Mouse (Mus musculus) embryo, embryonic 10.5 days (tissue): ENCODE measurements at regions not wholly inside any gene's neighbourhood (a gene's known extent, or its start where the extent isn't known, plus 50 kb on each side); places are given as distances from the start of the nearest gene placed in this dataset.
A peak's percentile ranks its signal among the peaks of the same experiment; 100 is the strongest.

Experiments
- DNase-seq: peaks from one replicate; pipeline ENCODE4 v3.0.0-alpha.2; 2015; ENCODE audit warnings: low spot score

GRCm38 (mm10) chr13:71235338-71235737, 393.7 kb upstream of the Adamts16 start:
- no peak for DNase-seq

GRCm38 (mm10) chr13:71231182-71231581, 389.6 kb upstream of the Adamts16 start:
- no peak for DNase-seq

DNA sequence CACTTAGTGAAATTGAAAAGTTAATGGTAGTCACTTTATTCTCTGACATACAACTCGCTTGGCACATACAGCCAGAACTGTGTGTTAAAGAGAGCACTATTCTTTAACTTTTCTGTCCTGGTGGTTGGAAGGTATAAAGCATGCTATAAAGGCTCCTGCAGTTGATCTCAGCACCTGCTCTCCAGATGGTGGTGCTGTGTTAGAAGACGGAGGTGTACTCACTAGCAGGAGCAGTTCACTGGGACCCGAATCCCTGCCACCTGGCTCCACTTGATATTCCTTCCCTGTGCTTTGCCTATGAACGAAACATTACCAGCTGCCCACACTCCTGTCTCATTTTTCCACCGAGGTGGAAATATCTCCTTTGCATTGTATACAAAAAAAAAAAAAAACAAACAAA, 373.2 kb upstream of the Adamts16 start:
- DNase-seq, result no peak

GRCm38 (mm10) chr13:71211363-71211762, 369.8 kb upstream of the Adamts16 start:
- DNase-seq, result no peak

- DNase-seq, result peak; percentile 42
These were observed 369.1 kb upstream of the Adamts16 start for GRCm38 (mm10) chr13:71210658-71211251.

GRCm38 (mm10) chr13:71205708-71206107, 364.1 kb upstream of the Adamts16 start:
- peak; percentile 14 for DNase-seq

DNA sequence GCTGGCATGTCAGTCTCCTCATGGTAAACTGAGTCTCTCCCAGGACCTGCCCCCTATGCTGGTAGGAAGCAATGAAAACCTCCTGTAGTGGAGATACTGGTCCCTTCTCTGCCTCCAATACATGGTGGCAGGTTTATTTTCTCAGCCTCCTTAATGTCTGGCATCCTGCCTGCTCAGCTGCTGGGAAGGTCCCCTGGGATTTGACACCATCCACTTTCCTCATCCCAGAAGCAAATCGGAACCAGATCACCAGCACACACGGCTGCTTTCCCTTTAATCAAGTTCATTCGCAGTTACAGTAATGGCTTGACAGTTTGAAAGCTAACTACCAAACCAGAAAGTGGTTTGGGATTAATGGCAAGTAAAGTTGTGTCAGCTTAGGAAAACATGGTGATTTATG, 359.0 kb upstream of the Adamts16 start:
- DNase-seq, result peak; percentile 15

DNA sequence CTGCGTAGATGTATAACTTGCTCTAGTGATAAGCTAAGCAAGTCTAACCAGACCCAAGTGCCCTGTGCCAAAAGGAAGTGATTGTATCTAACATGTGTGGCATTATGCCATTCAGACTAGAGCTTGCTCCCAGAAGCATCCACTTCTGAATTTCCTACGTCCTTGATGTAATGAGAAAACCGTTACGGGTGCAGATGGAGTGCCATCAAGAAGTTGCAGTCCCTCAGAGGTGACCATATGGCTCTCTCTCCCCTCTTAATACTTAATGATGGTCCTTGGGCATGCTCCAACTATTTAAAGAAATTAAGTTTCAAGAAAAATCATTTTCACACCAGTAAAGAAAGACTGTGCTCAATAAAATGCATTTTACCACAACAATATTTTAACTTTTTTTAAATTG, 354.1 kb upstream of the Adamts16 start:
- DNase-seq, result no peak

DNA sequence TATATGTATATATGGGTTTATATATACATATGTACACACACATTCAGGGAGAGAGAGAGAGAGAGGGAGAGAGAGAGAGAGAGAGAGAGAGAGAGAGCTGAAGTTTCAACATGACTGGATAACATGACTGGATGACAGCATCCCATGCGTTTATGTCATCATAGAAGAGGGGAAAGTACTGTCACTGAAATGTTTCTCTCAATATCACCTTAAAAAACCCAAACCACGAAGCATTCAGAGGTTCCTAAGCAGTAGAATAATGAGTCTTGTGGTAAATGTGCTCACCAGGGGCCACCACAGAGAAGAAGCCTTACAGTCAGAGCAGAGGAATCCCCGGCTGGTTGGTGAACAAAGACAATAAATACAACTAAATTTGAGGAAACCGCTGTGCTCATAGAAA, 342.9 kb upstream of the Adamts16 start:
- no peak for DNase-seq

DNA sequence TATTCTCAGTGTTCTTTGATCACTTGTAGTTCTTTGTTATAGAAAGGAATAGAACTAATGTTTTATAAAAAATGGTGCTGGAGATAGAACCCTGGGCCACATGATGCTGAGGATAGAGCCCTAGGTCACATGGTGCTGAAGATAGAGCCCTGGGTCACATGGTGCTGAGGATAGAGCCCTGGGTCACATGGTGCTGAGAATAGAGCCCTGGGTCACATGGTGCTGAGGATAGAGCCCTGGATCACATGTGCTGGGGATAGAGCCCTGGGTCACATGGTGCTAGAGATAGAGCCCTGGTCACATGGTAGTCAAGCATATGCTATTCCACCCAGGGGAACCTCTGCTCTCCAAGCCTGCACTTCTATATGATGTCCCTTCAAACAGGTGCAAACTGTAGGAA, 337.5 kb upstream of the Adamts16 start:
- no peak for DNase-seq

GRCm38 (mm10) chr13:71174335-71174734, 332.7 kb upstream of the Adamts16 start:
- DNase-seq, result no peak

- DNase-seq, result no peak
These were observed 324.6 kb upstream of the Adamts16 start for GRCm38 (mm10) chr13:71166226-71166625.

GRCm38 (mm10) chr13:71165096-71165920, 323.7 kb upstream of the Adamts16 start:
- peak; percentile 58 for DNase-seq

DNA sequence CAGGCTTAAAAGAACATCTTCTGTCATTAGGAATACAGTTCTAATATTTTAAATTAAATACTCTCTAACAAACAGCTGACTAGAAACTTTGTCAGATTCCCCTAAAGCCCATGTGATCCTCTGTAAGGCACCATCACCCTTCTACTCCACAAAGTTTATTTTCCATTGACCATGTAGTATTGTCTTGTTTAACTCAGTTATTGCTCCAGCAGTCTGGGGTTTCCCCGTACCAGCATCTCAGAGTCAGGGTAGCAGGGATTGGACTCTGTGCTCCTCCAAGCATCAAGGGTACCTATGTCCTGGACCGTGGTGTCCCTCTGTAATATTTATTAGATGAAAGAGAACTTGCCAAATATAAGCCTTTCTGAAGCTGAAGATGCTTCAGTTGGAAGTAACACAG, 322.4 kb upstream of the Adamts16 start:
- DNase-seq, result no peak

- DNase-seq, result no peak
These were observed 321.3 kb upstream of the Adamts16 start for GRCm38 (mm10) chr13:71162952-71163351.

DNA sequence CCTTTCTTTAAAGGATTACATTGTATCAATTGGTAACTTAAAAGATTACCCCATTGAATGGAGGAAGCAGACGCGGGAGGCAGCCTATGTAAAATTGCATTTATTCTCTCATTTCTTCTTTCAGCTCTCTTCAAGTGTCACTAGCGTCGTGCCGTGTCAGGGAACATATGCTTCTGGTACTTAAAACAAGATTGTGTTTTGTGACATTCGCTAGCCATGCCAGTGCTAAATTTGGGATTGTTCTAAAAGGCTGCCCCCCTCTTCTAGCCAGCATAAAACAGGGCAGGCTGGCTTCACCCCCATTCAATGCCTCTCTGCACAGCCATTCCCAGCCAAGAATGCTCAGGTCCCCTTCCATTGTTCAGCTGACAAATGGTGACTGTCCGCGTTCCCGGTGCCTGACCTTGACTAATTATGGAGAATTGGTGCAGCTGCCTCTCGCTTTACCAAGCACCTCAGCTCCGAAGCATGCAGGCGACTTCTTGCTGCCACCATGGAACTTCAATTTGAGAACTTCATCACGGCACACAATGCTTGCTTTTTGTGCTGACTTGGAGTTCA, 316.8 kb upstream of the Adamts16 start:
- DNase-seq, result peak; percentile 87

DNA sequence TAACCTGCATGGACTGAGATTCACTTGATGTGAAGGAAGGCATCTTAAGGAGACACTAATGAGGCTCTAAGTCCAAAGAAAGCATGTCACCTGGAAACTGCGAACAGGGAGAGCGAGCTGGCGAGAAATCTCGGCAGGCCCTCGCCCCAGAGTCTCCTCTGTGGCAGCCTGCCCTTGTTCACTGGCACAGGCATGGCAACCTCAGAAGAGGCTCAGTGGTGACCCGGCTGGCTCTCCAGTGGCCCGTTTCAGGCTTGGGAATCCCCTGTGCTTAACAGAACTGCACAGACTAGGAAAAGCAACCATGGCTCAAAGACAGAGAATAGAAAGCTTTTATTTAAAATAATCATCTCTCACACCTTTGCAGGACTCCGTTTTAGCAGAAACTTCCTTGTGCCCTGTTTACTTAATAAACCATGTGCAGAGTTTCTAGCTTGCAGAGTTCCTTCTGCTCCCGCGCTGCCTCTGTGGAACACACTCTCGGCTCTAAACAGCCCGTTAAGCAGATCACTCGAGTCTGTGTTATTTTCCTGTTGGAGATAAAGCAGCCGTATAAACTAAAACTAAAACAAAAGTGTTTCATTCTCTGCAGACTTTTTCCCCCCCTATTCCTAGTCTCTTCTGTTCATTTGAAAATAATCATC, 316.2 kb upstream of the Adamts16 start:
- no peak for DNase-seq

DNA sequence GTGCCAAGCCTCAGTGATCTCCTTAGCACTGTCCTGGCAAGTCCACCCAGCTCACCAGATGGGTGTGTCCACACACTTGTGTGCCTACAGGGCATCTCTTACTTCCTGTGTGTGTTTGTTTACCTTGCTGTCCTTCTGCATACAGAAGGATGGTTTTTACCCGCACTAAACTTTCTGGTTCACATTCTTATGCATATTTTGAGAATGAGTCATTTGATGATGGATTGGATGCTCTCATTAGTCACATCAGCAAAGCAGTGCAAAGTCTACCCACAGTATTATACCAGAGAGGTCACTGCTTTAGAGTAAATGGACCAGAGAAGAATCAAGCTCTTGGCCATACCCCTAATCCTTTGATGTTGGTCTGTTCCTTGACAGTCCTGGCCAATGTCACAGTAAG, 308.5 kb upstream of the Adamts16 start:
- DNase-seq, result no peak

- no peak for DNase-seq
These were observed 307.7 kb upstream of the Adamts16 start for GRCm38 (mm10) chr13:71149303-71149696.

- DNase-seq, result no peak
These were observed 307.1 kb upstream of the Adamts16 start for GRCm38 (mm10) chr13:71148491-71149302.

DNA sequence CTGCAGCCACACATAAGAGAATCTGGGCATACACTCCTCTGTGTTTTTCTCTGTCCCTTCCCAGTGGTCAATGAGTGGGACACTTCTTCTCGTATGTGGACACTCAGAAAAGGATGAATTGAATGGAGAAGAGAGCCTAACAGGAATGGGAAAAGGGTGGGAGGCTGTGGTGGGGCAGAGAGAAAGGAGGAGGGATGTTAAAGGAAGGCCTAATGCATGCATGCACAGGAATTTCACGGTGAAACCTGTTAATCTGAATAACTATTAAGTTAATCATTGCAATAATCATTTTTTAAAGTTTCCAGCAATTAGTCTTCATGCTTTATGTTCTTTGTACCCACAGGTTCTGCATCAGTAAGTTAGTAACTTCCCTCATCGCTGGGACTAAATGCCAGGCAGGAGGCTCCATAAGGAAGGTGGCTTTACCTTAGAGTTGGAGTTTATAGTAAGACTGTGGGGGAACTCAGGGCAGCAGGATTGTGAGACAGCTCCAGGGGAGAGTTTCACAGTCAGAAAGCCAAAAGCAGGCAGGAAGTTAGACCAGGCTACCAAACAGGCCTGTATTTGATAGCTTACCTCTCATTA, 305.3 kb upstream of the Adamts16 start:
- DNase-seq, result no peak
